Mouse (Mus musculus) MEL (cell line): ENCODE data around the gene Flnc.

ENCODE experiments used
- CTCF ChIP-seq, 3 experiments: IDR thresholded peaks in 2 of 3; conservative IDR thresholded peaks in 1 of 3; 2 replicates each; pipeline ENCODE4 v1.5.1; 2011 to 2012; ENCODE audit warnings: low read length in 3 of 3, low read depth in 2 of 3, mild to moderate bottlenecking in 2 of 3, improper control_type of control experiment in 1 of 3, inconsistent platforms in 1 of 3, mixed read lengths in 1 of 3, moderate library complexity in 1 of 3; ENCODE audit not compliant: control insufficient read depth in 1 of 3, insufficient read depth in 1 of 3, poor library complexity in 1 of 3, severe bottlenecking in 1 of 3
- E2F4 ChIP-seq: IDR thresholded peaks from 2 replicates; pipeline ENCODE4 v1.6.1; 2011; ENCODE audit warnings: low read depth, low read length, improper control_type of control experiment, borderline replicate concordance
- KAT2A ChIP-seq: conservative IDR thresholded peaks from 2 replicates; pipeline ENCODE4 v1.6.1; 2012; ENCODE audit warnings: low read depth, low read length, improper control_type of control experiment, inconsistent platforms
- POLR2A ChIP-seq, 2 experiments: IDR thresholded peaks; 2 replicates each; pipeline ENCODE4 v1.6.1; 2011 to 2012; ENCODE audit warnings: low read length in 2 of 2, mild to moderate bottlenecking in 2 of 2, control low read depth in 1 of 2, improper control_type of control experiment in 1 of 2, low read depth in 1 of 2, moderate library complexity in 1 of 2; ENCODE audit not compliant: control insufficient read depth in 1 of 2, insufficient read depth in 1 of 2, poor library complexity in 1 of 2
- UBTF ChIP-seq: IDR thresholded peaks from 2 replicates; pipeline ENCODE4 v1.6.1; 2012; ENCODE audit warnings: low read depth, mild to moderate bottlenecking, inconsistent platforms, low read length, improper control_type of control experiment, moderate library complexity, borderline replicate concordance; ENCODE audit not compliant: insufficient read depth
- ZC3H11A ChIP-seq: IDR thresholded peaks from 2 replicates; pipeline ENCODE4 v1.6.1; 2012; ENCODE audit warnings: low read depth, mild to moderate bottlenecking, inconsistent platforms, low read length, improper control_type of control experiment

DNA sequence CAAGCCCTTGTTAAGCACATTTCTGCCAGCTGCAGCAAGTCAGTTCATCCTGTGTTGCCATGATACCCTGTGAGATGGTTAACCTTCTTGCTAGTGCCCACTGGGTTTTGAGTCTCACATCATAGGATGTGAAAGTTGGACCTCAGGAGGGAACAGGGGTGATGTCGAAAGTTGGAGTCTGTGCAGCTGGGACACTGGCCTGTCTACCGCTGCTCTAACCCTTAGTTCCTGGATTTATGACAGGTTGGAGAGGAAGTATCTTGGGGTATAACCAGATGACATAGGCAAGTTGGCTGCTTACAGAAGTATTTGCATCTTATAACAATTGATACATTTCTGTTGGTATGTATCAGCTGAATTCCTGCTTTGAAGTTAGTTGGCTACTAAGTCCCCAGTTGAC lies 12.5 kb upstream of the Flnc start:
- TF ChIP-seq POLR2A (IDR thresholded peaks at IDR 0.05; ENCODE audit: control insufficient read depth in 1 of 2, insufficient read depth in 1 of 2, low read depth in 1 of 2, low read length in 2 of 2, poor library complexity in 1 of 2) (no peak), E2F4 (no peak), UBTF (no peak), CTCF (IDR thresholded peaks at IDR 0.05 in 2 of 3, conservative IDR thresholded peaks at IDR 0.05 in 1 of 3; ENCODE audit: control insufficient read depth in 1 of 3, insufficient read depth in 1 of 3, low read depth in 2 of 3, low read length in 3 of 3, poor library complexity in 1 of 3, severe bottlenecking in 1 of 3) (no peak), KAT2A (no peak), ZC3H11A (no peak)
